Mouse (Mus musculus) kidney, adult 11 months (tissue): ENCODE measurements around the gene Prok2.

Experiments
- DNase-seq: peaks from one replicate; pipeline ENCODE4 v3.0.0; 2022

The Prok2 gene

DNA sequence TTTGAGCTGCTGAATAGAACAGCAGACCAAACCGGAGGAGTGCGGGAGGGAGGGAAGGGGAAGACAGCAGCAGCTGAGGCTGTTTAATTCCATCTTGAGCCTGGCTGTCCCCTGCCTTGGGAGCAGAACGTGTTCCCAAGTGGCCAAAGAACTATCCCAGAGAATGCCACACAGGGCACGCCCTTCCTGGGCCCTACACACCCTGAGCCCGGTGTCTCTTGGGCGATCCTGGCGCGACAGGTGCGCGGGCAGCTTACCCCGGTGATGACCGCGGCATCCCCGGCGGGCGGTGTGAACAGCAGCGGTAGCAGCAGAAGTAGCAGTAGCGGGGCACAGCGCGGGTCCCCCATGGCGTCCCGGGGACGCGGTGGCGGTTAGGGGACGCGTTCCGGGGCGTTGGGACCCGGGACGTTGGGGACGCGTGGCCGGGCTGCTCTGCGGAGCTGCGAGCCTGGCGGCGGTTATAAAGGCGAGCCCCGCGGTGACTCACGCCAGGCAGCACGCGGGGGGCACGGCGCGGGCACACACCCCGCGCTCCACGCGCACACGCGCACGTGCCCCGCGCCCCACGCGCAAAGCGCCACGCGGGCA is at the start of gene Prok2:
Gene Prok2, minus strand, starts transcription at position 422 of the 591 bp plus-strand sequence.
- no peak for DNase-seq

DNA sequence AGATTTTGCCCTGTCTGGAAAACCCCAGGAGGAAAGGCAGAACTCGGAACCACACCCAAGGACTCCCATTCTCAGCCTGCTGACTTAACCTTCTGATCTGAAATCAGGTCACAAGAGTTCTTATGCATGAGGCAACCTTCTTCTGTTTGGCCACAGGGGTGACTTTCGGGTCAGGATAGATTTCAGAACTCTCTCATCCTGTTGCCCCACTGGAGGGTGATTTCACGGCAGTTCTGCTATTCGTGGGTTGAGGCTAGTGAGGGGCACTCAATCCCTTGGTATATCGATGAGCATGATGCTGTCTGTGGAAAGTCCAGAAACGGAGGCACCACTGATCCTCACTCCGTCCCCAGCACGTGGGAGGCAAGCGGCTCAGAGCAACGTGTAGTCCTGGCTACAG is 48.5 kb upstream of the Prok2 start:
- no peak for DNase-seq

DNA sequence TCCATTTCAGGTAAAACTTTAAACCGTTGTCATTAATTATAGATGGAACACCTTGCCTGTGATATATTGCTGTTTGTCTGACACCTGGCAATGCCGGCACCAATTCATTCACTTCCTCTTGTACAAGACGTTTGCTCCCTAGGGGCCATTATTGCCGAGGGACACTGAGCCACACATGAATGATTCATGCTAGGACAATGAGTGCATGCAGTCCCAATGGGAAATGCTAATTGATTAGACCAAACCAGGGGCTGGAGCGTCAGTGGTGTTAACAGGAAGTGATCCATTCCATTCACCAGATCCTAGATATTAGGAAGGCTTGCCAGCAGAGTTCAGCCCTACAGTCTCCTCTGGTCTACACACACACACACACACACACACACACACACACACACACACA is 42.3 kb upstream of the Prok2 start:
- DNase-seq = no peak

DNA sequence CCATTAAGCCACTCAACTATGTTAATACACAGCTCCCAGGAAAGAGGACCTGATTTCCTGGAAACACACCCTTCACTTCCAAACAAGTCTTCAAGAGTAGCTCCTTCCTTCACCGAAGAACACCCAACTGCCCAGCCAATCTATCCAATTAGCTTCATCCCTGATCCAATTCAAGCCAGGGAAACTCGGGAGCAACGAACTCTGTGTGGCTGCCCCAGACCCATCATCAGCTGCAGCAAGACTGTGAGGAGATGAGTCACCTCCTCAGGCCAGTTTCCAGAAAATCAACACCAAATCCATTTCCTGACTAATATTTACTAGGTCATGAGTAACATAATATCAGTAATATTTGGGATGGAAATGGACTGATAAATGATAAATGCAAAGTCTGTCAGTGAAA is 38.7 kb upstream of the Prok2 start:
- no peak for DNase-seq

DNA sequence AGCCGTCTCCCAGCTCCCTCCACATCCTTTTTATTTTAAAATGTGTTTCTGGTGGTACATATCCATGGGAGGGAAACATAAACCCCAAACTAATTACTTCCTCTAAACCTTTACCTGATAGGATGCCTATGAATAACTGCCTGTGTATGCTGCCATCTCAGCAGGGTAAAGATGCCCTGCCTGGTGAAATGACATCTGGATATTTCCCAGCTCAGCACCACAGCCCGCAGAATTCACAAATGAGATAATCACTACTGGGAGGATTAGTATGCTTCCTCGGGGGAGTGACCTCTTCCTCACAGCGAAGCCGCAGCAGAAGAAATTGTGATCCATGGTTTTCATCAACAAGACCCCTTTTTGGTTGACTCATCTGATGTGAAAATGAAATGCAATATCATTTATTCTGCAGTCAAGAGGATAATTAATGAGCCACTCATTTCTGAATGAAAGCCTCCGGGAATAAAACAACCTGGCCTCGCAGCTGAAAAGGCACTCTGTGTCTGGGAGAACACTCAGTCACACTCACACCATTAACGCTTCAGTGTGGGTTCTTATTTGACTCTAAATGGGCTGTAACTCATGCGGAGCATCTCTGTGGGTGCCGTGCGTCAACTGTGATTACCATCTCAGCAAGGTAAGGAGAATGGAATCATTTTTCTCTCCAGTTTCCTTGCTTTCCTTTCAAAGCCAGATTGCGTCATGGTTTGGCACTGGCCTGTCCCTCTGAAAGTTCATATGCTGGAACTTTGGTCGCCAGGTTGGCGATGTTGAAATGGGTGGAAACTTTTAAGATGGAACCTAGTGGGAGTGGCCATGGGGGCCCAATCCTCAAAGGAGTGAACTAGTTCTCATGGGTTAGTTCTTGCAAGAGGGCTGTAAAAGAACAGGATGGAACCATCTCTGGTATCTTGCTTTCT is 36.1 kb upstream of the Prok2 start:
- DNase-seq = no peak

DNA sequence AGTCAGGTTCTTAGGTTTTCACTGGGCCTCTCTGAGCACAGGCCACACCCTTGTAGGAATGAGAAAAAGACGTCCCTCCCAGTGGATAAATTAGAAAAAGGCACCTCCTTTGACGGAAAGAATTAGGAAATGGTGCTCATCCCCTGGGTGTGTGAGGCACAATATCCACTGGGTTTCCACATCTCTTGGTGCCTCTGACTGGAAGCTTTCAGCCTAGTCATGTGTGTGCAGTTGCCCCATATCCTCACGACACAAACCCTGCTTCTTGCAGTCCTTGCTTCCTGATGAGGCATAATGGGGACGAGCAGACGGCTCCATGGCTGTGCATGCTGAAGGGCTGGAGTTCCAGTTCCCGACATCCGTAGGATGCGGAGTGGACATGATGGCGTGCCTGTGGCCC is 29.9 kb upstream of the Prok2 start:
- no peak for DNase-seq

DNA sequence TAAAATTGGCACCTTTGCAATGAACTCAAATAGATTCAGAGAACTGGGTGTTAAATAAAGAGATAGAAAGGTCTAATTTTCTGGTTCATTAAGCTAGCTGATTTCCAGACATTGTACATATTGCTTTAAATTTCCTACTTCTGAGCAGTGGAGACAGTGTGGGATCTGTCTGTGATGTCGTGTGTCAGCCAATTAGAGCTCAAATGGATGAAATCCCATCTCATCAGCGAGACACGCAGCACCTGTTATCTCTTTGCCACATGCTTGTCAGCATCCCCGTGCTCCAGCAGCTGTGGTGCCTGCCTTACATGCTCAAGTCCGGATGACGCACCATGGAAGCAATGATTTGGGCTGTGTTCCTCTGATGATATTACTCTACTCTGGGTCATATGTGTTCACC is 25.1 kb upstream of the Prok2 start:
- no peak for DNase-seq

DNA sequence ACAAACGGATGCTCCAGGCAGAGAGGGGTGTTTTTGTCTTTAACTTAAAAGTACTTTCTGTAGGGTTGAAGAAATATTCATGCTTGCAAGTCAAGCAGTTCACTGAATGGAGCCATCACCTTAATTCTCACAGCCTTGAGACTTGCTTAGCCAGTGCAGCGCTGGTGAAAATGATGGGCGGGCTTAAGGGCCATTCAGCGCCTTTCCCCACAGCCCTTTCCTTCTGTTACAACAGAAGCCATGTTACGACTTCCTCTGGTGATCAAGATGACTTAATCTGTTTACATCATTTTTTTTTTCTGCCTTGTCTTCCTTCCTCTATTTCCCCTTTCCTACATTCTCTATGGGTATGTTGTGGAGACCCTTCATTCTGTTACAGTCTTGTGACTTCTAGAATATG is 20.1 kb upstream of the Prok2 start:
- DNase-seq = no peak

DNA sequence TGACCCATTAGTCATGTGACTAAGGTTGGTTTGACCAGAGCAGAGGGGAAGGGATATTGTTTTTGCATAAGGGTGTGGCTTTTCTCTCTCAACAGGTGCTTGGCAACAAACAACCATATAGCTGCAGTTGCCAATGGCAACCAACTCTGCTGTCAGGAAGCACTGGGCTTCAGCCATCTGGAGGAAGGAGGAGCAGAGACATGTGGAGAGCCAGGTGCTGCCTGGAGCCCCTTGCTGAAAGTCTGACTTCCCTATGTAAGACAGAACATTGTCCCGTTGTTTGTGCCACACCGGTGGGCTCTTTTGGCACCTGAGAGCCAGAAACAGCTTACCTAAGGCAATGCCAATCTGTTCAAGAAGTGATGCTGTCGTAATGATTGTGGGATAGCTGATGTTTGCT is 16.7 kb upstream of the Prok2 start:
- no peak for DNase-seq

DNA sequence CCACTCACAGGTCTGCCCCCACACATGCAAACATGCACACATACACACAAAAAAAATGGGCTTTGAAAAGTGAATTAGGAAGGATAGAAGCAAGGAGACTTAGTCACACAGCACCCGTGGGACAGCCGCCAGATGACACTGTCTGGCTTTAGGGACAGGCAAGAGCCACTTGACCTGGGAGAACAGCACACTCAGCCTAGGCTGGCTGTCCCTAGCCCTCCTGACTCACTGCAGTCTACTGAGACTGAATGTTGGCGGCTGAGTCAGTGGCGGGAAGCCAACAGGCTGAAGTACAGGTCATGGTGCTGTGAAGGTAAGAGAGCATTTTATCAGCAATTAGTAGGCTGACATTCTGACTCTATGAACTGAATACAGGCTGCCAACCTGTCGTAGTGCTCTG is 8.5 kb upstream of the Prok2 start:
- DNase-seq = no peak

DNA sequence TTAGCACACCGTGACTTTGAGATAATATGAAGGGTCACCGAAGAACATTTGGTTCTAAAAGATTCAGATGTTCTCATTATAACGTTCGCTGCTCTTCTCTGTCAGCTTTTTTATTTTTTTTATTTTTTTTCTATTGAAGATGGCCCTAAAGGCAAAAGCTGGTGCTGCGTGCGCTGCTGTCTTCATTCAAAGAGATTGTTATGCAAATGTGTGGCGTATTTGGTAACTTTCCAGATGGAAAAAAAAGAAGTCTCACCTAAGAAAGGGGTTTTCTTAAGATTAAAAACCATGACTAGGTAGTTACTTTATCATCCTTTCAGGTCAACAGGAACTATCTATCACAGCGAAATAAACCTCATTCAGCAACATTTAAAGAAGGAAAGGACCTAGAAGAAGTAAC is 6.5 kb upstream of the Prok2 start:
- DNase-seq = no peak

DNA sequence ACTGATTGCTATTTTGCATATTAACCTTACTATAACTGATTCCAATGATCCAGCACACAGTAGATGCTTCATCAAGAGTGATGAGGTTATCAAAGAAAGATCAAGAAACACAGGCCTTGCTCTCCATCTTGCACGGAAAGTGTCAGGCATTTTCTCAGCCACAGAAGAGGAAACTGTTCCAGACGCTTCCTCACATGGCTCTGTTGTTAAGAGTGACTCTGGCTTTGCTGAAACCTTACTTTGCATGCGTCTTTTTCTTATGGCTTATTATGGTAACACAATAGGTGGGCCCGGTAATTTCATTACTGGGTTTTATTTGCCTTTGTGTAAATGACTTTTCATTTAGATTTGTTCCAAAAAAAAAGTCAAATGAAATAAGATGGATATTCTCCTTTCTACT is 5.7 kb upstream of the Prok2 start:
- DNase-seq = no peak

DNA sequence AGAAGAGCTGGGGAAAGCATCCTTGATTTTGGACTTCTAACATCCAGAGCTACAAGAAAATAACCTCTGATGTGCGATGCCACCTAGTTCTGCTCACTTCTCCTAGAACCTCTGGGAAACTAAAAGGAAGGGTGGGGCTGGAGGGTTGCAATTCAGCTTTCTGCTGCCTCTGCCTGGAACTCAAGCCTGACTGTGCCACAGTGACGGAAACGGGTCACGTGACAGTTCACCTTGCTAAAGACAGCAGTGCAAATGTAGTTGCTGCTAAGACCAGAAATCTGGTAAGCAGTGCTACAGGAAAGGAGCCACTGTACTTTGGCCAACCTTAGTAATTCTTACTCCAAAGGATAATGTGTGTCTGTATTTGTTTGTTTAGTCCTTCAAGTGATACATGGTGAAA is 3.7 kb upstream of the Prok2 start:
- no peak for DNase-seq

DNA sequence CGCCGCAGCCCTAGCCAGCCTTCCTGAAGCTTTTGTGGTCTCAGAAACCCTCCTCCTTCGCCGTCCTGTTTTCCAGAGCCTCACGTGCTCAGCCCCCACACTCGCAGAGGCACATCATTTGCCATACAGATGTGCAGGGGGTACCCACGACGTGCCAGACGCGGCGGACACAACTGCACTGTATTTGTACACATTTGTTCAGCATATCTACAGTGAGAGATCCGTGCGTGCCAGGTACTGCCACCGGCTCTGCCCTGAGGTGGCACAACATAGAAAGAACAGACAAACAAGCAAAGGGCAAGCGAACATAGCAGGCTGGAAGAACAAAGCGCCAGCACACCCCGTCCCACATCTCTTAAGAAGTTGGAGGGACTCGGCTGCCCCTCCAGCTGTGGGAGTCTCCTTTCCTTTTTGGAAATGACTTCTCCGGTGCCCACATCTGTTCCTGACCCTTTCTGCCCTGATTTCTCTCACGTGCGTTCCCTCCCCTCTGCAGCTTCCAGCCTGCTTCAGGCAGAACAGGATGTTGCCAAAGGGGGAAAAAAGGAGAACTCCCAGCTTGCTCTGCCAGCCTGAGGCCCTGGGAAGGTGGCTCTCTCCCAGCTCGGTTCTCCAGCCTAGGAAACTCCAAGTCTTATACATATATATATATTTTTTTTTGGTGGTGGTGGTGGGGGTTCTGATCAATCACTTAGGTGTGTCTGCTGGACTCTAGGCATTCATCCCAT is 548 bp upstream of the Prok2 start:
- no peak for DNase-seq

DNA sequence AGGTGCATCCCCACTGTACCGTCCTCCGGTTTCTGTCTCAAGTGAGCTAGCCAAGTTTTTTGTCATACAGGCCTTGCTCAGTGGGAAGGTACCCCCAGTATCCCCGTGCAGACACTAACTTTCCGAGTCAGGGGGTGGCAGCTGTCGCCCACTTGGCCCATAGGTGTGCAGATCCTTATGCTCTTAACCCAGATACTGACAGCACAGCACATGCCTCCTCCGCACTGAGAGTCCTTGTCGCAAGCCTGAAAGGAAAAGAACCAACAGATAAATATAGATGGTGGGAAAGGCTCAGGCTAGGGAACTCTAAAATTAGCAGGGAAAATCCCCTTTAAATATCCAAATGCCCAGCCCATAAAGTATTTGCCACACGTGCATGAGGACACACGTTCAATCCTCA is 3.8 kb downstream of the Prok2 start:
- no peak for DNase-seq

DNA sequence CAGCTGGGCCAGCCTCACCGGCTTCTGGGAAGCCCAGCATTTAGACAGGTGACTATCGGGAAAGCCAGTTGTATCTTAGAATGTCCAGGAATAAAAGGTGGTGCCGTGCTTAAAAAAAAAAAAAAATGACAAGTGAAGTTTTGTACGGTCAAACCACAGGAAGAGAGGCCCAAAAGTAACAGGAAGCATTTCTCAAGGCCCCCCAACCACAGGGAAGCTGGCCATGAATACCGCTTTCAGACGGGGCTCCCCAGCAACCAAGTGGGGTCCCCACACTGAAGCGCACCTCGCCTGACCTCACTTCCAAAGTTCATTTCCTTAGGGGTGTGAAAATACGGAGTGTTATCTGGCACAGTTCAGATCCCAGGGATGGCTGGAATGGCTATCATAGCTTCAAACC is 5.2 kb downstream of the Prok2 start:
- no peak for DNase-seq

DNA sequence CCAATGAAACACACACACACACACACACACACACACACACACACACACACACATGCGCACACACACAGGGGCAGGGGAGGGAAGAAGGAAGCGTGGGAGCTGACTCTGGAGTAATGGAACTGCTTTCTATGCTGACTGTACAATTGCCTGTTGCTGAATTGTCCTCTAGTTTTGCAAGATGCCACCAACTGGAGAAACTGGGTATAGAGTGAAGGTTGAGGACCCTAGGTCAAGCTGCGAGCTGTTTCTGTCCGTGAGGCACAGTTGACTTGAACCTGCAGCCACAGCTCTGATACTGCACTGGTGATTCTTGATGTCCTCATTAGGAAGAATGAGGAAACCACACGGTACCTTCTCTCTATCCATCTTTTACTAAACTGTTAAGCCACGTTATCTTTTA is 10.3 kb downstream of the Prok2 start:
- no peak for DNase-seq

DNA sequence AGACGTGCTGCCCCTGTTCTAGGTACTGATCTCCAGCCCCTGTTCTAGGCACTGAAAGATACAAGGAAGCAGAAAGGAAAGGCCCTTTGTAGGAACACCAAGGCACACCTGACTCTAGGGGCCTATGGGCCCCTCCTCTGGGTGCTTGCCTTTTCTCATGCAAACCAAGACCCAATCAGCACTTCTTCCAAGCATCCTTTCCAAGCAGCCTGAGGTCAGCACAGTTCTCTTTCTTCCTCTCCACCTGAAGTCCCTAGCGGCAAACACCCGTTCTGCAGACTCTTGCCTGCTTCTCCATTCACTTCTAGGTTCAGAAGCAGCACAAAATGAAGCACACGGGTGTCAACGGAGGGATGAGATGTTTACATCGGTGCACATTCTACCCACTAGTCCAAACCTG is 11.0 kb downstream of the Prok2 start:
- no peak for DNase-seq

DNA sequence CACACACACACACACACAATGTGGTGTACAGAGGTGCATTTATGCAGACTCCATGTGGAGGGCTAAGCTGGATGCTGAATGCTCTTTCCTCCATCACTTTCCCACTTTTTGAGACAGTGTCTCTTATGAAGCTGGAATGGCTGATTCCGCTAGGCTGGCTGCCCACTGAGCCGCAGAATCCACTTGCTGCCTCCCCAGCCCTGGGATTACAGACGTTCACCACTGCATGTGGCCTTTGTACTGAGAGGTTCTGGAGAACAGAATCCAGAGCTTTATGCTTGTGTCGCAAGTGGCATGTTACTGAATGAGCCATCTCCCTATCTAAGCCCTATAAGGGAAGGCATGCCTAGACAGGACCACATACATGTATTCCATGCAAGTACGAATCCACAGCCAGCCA is 12.9 kb downstream of the Prok2 start:
- DNase-seq = no peak

DNA sequence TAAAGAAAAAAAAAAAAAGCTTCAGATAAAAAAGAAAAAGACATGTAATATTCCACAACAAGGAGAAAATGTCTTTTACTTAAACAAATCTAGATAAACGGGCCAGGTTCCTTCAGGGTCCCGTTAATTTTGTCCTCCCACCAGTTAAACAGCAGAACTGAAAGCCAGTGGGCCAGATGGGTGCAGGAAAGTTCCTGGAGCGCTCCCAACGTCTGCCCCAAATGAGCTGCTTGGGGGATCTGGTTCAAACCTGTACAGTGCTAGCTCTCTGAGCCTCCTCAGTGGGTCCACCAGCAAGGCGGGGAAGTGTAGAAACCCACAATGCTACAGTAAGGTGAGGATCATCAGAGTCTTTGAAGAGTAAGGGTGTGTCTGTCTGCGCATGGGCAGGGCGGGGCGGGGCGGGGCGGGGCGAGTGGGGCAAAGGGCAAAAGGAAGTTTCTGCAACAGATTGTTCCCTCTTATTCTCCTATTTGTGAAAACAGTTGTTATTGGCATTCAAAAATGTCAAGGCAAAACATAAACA is 14.6 kb downstream of the Prok2 start:
- no peak for DNase-seq

DNA sequence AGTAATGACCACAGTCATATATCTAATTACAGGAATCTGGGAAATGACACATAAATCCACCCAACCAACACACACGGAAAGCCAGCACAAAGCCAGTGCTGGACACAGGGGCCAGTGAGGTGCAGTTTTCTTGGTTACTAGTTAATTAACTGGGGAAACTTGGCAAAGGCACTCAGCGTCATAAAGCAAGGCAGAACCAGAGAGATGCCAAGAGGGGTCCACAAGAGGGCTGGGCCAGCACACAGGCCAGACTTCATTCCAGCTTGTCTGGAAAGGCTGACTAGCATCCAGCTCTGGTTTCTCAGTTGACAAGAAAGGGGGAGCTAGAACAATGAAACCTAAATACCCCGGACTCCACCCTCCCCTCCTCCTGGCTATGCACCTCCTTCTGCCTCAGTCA is 25.7 kb downstream of the Prok2 start:
- peak; percentile 35 for DNase-seq

DNA sequence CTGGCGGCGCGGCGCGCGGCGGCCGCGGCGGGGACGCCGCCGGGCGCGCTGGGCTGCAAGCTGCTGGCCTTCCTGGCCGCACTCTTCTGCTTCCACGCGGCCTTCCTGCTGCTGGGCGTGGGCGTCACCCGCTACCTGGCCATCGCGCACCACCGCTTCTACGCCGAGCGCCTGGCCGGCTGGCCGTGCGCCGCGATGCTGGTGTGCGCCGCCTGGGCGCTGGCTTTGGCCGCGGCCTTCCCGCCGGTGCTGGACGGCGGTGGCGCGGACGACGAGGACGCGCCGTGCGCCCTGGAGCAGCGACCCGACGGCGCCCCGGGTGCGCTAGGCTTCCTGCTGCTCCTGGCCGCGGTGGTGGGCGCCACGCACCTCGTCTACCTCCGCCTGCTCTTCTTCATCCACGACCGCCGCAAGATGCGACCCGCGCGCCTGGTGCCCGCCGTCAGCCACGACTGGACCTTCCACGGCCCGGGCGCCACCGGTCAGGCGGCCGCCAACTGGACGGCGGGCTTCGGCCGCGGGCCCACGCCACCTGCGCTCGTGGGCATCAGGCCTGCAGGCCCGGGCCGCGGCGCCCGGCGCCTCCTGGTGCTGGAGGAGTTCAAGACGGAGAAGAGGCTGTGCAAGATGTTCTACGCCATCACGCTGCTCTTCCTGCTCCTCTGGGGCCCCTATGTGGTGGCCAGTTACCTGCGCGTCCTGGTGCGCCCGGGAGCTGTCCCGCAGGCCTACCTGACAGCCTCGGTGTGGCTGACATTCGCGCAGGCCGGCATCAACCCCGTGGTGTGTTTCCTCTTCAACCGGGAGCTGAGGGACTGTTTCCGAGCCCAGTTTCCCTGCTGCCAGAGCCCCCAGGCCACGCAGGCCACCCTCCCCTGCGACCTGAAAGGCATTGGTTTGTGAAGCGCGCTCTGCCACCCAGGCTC is 33.0 kb downstream of the Prok2 start:
- DNase-seq = no peak
